Mouse (Mus musculus) lung, postnatal 4 days (tissue): Measurements from ENCODE around the gene Fgl2.
A peak's percentile ranks its signal among the peaks of the same experiment; 100 is the strongest.

Source experiments
- DNase-seq, 2 experiments: peaks; one replicate each; pipeline ENCODE4 v3.0.0; 2021

The Fgl2 gene

DNA sequence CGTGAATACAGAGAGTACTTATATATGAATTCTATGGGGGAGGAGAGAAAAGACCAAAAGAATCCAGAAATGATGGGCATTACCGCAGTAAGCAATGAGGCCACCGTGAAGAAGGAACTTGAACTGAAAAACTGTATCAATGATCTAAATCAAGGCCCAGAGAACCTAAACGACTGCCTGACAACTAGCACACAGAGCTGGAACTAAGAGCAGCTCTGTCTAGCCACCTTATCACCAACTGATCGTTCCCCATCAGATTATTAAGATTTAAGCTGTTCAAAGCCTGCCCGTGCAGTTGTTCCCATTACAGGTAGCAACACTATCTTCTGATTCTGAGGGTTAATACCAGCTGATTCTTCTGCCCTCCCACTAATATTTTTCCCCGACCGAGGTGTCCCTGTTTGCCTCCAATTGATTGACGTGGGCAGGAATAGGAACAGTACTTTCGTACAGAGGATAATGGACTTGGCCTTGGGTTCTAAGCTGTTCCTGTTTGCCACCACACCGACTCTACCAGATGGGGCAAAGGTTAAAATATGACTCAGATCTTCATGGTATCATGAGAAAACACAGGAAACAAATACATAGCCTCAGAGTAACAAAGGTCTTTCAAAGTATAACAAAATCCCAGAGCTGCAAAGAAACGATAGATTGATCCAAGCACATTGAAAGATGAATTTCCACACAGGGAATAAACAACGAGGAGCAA is 12.0 kb downstream of the Fgl2 start:
- no peak for DNase-seq

GRCm38 (mm10) chr5:21384976-21385375 is 12.5 kb downstream of the Fgl2 start:
- DNase-seq, result no peak

GRCm38 (mm10) chr5:21386432-21386831 is 14.0 kb downstream of the Fgl2 start:
- no peak for DNase-seq

GRCm38 (mm10) chr5:21387340-21387739 is 14.9 kb downstream of the Fgl2 start:
- no peak for DNase-seq

DNA sequence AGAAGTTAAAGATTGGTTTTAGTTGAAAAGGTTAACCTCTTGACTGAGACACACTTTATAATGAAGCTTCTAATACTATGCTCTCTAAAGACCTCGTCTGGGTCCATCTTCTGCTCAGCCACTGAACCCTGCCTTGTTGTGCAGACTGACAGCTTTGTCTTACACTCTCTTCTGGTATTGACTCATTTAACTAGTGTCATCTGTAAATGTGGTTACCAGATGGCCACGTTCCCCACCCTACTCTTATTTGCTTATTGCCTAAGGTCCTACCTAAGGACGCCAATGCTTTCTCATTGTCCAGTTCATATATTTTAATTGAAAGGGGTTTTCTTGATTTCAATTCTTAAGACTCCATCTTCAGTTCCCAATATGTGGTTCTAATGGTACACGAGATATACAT is 16.4 kb downstream of the Fgl2 start:
- DNase-seq, result no peak

- peak in 1 of 2 experiments; percentile 35 for DNase-seq
Observed at GRCm38 (mm10) chr5:21391616-21392384, 19.4 kb downstream of the Fgl2 start.

DNA sequence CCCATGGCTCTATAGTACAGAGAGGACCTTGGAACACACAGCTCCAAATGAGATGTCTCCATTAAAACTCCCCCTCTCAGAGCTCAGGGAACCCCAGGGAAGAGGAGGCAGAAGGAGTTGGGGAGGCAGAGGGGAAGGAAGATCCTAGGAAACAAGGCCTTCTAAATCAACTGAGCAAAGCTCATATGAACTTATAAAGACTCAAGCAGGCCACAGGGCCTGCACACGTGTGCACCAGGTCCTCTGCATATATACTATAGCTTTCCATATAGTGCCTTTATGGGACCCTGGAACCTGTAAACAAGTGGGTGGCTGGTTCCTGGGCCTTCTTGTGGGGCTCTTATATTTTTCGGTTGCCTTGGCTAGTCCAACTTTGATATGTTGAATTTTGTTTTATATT is 22.1 kb downstream of the Fgl2 start:
- DNase-seq, result no peak

DNA sequence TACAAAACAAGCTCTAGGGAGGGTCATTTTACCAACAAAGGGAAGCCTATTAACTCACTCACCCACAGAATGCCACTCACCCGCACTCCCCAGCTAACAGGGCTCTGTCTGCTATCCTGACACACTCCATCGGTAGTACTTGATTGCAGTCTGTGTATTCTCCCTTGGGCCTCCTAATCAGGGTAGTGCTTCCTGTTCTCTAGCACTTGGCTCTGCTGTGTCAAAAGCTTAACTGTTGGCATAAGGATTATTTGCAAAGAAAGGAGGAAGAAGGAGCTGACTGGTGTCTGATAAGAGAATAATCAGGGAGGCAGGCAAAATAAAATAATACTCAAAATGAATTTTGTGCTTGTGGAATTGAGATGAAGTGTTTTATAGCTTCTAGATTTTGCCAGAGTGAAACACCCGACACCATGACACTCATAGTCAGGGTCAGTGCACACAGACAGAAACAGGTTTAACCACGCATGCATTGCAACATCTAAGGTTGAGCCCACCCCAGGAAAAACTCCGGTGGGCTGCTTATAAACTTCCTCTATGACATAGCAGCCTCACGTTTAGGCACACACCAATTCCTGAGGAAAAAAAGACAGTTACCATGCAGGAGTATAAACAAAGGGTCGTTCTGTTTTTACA is 22.9 kb downstream of the Fgl2 start:
- DNase-seq, result no peak

DNA sequence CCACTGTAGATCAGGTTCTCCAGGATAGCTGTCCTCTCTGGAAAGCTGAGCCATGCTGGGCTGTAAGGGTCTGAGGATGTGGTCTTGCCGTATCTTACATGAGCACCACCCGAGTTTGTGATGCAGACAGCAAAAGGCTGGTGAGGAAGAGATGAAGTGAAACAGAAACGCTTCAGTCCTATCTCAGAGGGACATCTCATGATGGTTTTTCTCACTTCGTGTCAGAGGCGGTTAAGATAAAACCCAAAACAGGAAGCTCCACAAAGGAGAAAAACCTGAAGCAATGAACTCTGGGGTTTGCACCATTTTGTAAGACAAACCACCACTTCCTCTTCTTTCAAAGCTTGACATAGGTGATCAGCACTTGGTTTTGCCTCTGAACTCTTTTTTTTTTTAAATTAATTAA is 38.8 kb downstream of the Fgl2 start:
- peak in 1 of 2 experiments; percentile 26 for DNase-seq

DNA sequence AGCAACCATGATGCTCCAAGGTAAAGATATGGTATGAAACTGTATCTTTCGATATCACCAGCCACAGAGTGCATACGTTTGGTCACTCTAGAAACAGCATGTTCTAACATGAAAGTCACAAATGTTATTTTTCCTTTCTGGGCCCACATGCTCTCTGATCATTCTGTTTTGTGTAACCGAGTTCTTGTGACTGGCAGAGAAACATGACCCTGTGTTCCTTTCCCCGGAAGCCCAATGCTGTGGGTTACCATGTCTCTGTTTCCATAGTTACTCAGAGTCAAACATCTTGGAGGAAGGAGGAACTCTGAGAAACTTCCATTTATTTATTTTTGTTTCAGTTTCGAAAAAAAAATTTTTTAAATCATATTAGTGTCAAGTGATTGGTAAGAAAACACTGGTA is 39.6 kb downstream of the Fgl2 start:
- DNase-seq, result no peak

DNA sequence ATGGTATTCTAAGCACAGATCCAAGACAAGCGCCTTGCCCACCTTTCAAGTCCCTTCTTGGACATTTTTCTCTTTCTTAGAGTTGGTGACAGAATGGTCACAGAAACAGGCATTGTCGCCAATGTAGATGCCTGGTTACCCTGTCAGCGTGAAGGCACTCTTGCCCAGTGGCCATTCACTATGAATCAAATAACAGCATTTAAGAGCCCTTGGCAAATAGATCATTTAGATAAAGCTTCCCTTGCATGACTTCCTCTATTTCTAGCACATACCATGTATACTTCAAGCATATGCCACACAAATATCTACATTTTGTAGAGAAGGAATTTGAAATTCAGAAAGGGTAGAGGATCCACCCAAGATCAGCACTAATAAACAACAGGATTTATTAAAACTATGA is 40.9 kb downstream of the Fgl2 start:
- DNase-seq, result no peak

DNA sequence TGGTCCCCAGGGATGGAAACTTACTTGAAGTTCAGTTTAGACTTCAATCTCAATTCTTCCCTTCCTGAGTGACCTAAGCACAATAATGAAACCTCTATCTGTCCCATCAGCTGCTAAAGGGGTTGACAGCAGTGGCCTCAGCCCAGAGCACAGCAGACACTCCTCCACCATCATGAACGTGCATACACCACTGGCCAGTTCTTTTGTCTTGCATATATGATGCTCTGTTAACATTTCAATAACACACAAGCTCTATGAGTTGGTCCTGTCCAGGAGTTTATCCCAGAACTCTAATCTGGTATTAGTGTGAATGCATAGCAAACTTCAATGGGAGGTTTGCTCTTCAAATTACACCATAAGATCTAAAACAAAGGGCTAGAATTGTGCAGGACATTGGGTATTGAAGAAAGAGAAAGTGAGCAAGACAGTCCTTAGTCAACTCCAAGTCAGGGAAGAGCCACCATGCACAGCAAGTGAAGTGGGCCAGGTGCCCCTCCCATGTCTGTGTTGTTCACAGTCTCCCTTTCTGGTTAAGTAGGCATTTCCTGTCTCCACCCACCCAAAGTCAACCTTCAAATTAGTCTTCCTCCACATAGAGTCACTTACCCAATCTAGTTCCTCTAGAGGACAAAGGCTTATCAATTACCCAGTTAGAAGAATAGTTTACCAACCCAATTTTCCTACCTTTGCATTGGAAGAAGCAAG is 41.8 kb downstream of the Fgl2 start:
- DNase-seq, result no peak

GRCm38 (mm10) chr5:21418613-21419012 is 46.2 kb downstream of the Fgl2 start:
- no peak for DNase-seq

- DNase-seq, result no peak
Observed at GRCm38 (mm10) chr5:21420609-21421008, 48.2 kb downstream of the Fgl2 start.

GRCm38 (mm10) chr5:21424614-21425602 is 52.5 kb downstream of the Fgl2 start, which contains the start of the genes Ccdc146 and Fam185a:
Gene Ccdc146 (minus strand): TSS chr5:21424677.
Gene Fam185a (plus strand): TSS chr5:21424958.
- peak; percentile 93 to 96 for DNase-seq

DNA sequence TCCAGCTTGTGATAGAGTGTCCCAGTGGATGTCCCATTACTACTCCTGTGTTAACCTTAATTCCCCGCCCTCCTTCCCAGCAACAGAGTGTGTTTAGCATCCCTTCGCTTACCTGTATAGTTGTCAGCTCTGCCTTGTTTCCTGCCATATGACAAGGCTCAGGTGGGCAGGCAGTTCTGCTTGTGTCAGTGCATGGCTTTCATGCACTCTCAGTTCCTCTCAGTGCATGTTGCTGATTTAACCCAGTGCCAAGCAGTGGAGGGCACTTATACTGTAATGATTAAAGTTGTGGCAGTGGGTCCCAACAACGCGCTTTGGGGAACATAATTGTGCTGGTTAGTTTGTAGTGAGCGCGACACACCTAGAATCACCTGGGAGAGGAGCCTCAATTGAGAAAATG is 54.2 kb downstream of the Fgl2 start:
- DNase-seq, result no peak
